Mouse (Mus musculus) myocyte (in vitro differentiated cells): ENCODE measurements around the gene Cdc42ep5. TPM values are rescaled to one million over a fixed set of nuclear protein-coding genes. Genes with fewer than 3 reads are reported as not detected.

Experiments used
- H3K27me3 ChIP-seq: one replicate; pipeline ENCODE4 v1.6.1; 2011; ENCODE audit not compliant: control insufficient read depth, insufficient read depth, insufficient read length
- H3K36me3 ChIP-seq: one replicate; pipeline ENCODE4 v1.6.1; 2011; ENCODE audit not compliant: control insufficient read depth, insufficient read depth
- H3K4me2 ChIP-seq: one replicate; pipeline ENCODE4 v1.6.1; 2011; ENCODE audit warnings: low read depth, control low read depth
- H3K4me3 ChIP-seq: one replicate; pipeline ENCODE4 v1.5.1; 2011; ENCODE audit warnings: mild to moderate bottlenecking, control low read depth, moderate library complexity
- H3K79me2 ChIP-seq: one replicate; pipeline ENCODE4 v1.6.1; 2011; ENCODE audit not compliant: control insufficient read depth, insufficient read depth
- H3ac ChIP-seq: one replicate; pipeline ENCODE4 v1.6.1; 2011; ENCODE audit not compliant: control insufficient read depth, insufficient read length
- CEBPB ChIP-seq: IDR thresholded peaks from 2 replicates; pipeline ENCODE4 v1.6.1; 2011; ENCODE audit warnings: mild to moderate bottlenecking, moderate library complexity; ENCODE audit not compliant: poor library complexity, insufficient read depth, severe bottlenecking
- E2F4 ChIP-seq: IDR thresholded peaks from one replicate; pipeline ENCODE4 v1.6.1; 2011; ENCODE audit warnings: mild to moderate bottlenecking, control low read depth, moderate library complexity; ENCODE audit not compliant: insufficient read depth
- MAX ChIP-seq: IDR thresholded peaks from one replicate; pipeline ENCODE4 v1.6.1; 2011; ENCODE audit warnings: low read depth, mild to moderate bottlenecking, control low read depth
- MYOD1 ChIP-seq, 3 experiments: IDR thresholded peaks; one replicate each; pipeline ENCODE4 v1.6.1; 2011; ENCODE audit warnings: control low read depth in 2 of 3, low read depth in 2 of 3, mild to moderate bottlenecking in 2 of 3, moderate library complexity in 1 of 3; ENCODE audit not compliant: insufficient read length in 2 of 3, control insufficient read depth in 1 of 3
- MYOG ChIP-seq, 3 experiments: IDR thresholded peaks; one replicate each; pipeline ENCODE4 v1.6.1; 2011; ENCODE audit warnings: control low read depth in 2 of 3, low read depth in 2 of 3, mild to moderate bottlenecking in 2 of 3; ENCODE audit not compliant: insufficient read length in 2 of 3, control insufficient read depth in 1 of 3, insufficient read depth in 1 of 3
- POLR2A ChIP-seq: IDR thresholded peaks from one replicate; pipeline ENCODE4 v1.6.1; 2011; ENCODE audit warnings: low read depth, mild to moderate bottlenecking, control low read depth, moderate library complexity; ENCODE audit not compliant: insufficient read length
- POLR2AphosphoS2 ChIP-seq: IDR thresholded peaks from one replicate; pipeline ENCODE4 v1.6.1; 2011; ENCODE audit warnings: low read depth, control low read depth; ENCODE audit not compliant: insufficient read length
- REST ChIP-seq: IDR thresholded peaks from one replicate; pipeline ENCODE4 v1.6.1; 2011; ENCODE audit warnings: mild to moderate bottlenecking, control low read depth, moderate library complexity; ENCODE audit not compliant: insufficient read depth, insufficient read length
- SRF ChIP-seq: IDR thresholded peaks from one replicate; pipeline ENCODE4 v1.6.1; 2011; ENCODE audit warnings: low read depth; ENCODE audit not compliant: control insufficient read depth, insufficient read length
- TCF12 ChIP-seq: IDR thresholded peaks from one replicate; pipeline ENCODE4 v1.6.1; 2011; ENCODE audit warnings: mild to moderate bottlenecking, control low read depth; ENCODE audit not compliant: poor library complexity, insufficient read depth, severe bottlenecking
- TCF3 ChIP-seq: IDR thresholded peaks from one replicate; pipeline ENCODE4 v1.6.1; 2011; ENCODE audit warnings: low read depth, control low read depth; ENCODE audit not compliant: insufficient read length
- USF1 ChIP-seq: IDR thresholded peaks from one replicate; pipeline ENCODE4 v1.6.1; 2011; ENCODE audit warnings: low read depth, mild to moderate bottlenecking, control low read depth, moderate library complexity
- polyA plus RNA-seq: library from polyadenylated mRNA; unstranded; fragments of >200 nt; fragmentation: generic; extraction: Trizol; gene quantifications from one replicate; pipeline ENCODE4 v1.2.1, GENCODE M21; 2012; ENCODE audit warnings: missing spikeins

The Cdc42ep5 gene
- polyA plus RNA-seq, 1 experiment: 26.5 TPM

- no peaks in the 10 kb centered on the region for H3K79me2 ChIP-seq
- TF ChIP-seq MYOD1 (IDR thresholded peaks at IDR 0.05; ENCODE audit: control insufficient read depth in 1 of 3, insufficient read length in 2 of 3, low read depth in 2 of 3): no peak
- no peak for TF ChIP-seq USF1
- no peak for TF ChIP-seq REST
- no peak for TF ChIP-seq POLR2AphosphoS2
- TF ChIP-seq MAX: no peak
- no peak for TF ChIP-seq CEBPB
Observed at GRCm38 (mm10) chr7:4111766-4112165, 52.9 kb downstream of the Cdc42ep5 start.

GRCm38 (mm10) chr7:4103411-4103810 lies 61.2 kb downstream of the Cdc42ep5 start:
- H3K36me3 ChIP-seq: no peaks in the 10 kb centered on the region
- H3ac ChIP-seq: no peak overlapping the region
- no peak overlapping the region for H3K4me3 ChIP-seq
- no peaks in the 10 kb centered on the region for H3K27me3 ChIP-seq
- no peak overlapping the region for H3K4me2 ChIP-seq
- no peaks in the 10 kb centered on the region for H3K79me2 ChIP-seq
- TF ChIP-seq E2F4 (no peak), POLR2A (no peak), POLR2AphosphoS2 (no peak), USF1 (no peak), CEBPB (no peak), MYOD1 (IDR thresholded peaks at IDR 0.05; ENCODE audit: control insufficient read depth in 1 of 3, insufficient read length in 2 of 3, low read depth in 2 of 3) (no peak), TCF3 (no peak), TCF12 (no peak), MAX (no peak), SRF (no peak), MYOG (IDR thresholded peaks at IDR 0.05; ENCODE audit: control insufficient read depth in 1 of 3, insufficient read depth in 1 of 3, insufficient read length in 2 of 3, low read depth in 2 of 3) (no peak)

More at GRCm38 (mm10) chr7:4111766-4112165, 52.9 kb downstream of the Cdc42ep5 start:
- H3K4me2 ChIP-seq: no peak overlapping the region
- H3K36me3 ChIP-seq: no peaks in the 10 kb centered on the region
- no peak overlapping the region for H3ac ChIP-seq
- H3K27me3 ChIP-seq: no peaks in the 10 kb centered on the region
- no peak overlapping the region for H3K4me3 ChIP-seq

Other genes starting within 250 kb of the Cdc42ep5 start
- not detected for gene Lilra6, start 249.4 kb downstream of the Cdc42ep5 start, polyA plus RNA-seq
- gene Lair1, start 101.7 kb downstream of the Cdc42ep5 start, polyA plus RNA-seq: not detected
- 0.10 TPM for gene Ttyh1, start 45.5 kb downstream of the Cdc42ep5 start, polyA plus RNA-seq
- 33.3 TPM for gene Leng8, start 27.8 kb downstream of the Cdc42ep5 start, polyA plus RNA-seq
- gene Leng9, start 14.5 kb downstream of the Cdc42ep5 start, polyA plus RNA-seq: 3.2 TPM
- not detected for gene Lilra5, start 72.9 kb upstream of the Cdc42ep5 start, polyA plus RNA-seq
- gene Ncr1, start 172.9 kb upstream of the Cdc42ep5 start, polyA plus RNA-seq: not detected
- gene Gp6, start 232.9 kb upstream of the Cdc42ep5 start, polyA plus RNA-seq: not detected